ENCODE assay signal across 25 mouse cellular contexts in the genomic region with DNA sequence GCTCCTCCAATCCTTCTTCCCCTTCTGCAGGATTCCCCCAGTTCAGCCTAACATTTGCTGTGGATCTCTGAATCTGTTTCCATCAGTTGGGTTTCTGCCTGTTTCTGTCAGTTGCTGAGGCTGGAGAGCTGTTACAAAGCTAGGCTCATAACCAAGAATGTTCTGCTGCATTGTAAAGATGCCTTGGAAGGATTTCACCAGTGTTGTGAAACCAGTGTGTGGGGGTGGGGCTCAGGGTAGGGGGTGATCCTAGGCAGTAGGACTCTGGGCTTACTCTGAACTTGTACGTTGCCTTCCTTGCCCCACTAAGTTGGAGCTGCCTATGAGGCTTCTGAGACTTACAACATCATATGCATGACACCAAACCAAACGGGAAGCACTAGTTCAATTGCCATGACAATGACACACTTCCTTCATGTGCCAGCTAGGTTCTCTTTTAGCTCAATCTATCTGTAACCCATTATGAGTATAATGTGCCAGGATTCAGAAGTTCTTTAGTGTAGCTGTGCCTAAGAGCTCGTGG.
A peak's percentile ranks its signal among the peaks of the same experiment; 100 is the strongest.
DNase-seq lines count a peak whose midpoint lies in the region; ATAC-seq and TF ChIP-seq lines count a peak whose summit lies in the region.
"Had no signal": no experiment of that assay in that cellular context is flagged by ENCODE, and none has a peak within 500 bp of the region (broad histone marks: within the 10 kb centered on the region; RNA-seq: fewer than 3 reads in every experiment).

No protein-coding gene starts in this region.

- peak; percentile 92 for DNase-seq in heart, adult 11 months
- peak; percentile 45 for DNase-seq in lung, postnatal 0 days (ENCODE audit: low spot score)
- DNase-seq in lung, adult 2 months = no peak
- no peak for DNase-seq in hindbrain, embryonic 14.5 days (ENCODE audit: low spot score)
- no peak for DNase-seq in c-Kit-positive CD71-positive TER-119-positive erythroid progenitor cells, embryonic 14.5 days (ENCODE audit: low spot score)
- DNase-seq: adrenal gland, postnatal 14 days; cerebellum, adult 11-12 months; cerebellum, postnatal 10 days; gastrocnemius, postnatal 25 days; heart, postnatal 10 days; kidney, adult 18-20 months; liver; lung, embryonic 14.5 days; midbrain, embryonic 14.5 days; right cerebral cortex, postnatal 4 days; thymus, adult 18-20 months; thymus, postnatal 36 days had no signal

- H3K4me1 ChIP-seq in heart, embryonic 12.5 days (replicated peaks) = peaks cover 19% of the 10 kb centered on the region
- H3K4me1 ChIP-seq in lung, postnatal 0 days (ENCODE audit: insufficient read depth, low read depth, low read length) = no peaks in the 10 kb centered on the region
- peaks cover 7% of the 10 kb centered on the region for H3K4me1 ChIP-seq in lung, adult 2 months (ENCODE audit: control insufficient read depth, insufficient read depth, low read length)
- H3K4me1 ChIP-seq in hindbrain, embryonic 14.5 days (replicated peaks; ENCODE audit: control insufficient read depth, insufficient read depth, low read length) = no peaks in the 10 kb centered on the region
- H3K4me1 ChIP-seq: embryonic facial prominence, embryonic 12.5 days; limb, embryonic 10.5 days; neural tube, embryonic 12.5 days had no signal

- no peak for TF ChIP-seq CTCF in lung, postnatal 0 days (IDR thresholded peaks at IDR 0.05)
- no peak for TF ChIP-seq CTCF in lung, adult 2 months (IDR thresholded peaks at IDR 0.05; ENCODE audit: insufficient read depth, low read length)

- no peak for TF ChIP-seq POLR2A in lung, adult 2 months (IDR thresholded peaks at IDR 0.05; ENCODE audit: borderline replicate concordance, extremely low read depth, low read depth, low read length)

- no peaks in the 10 kb centered on the region for H3K27me3 ChIP-seq in heart, embryonic 12.5 days (replicated peaks)
- H3K27me3 ChIP-seq in lung, postnatal 0 days (replicated peaks; ENCODE audit: insufficient read depth, low read length) = no peaks in the 10 kb centered on the region
- no peaks in the 10 kb centered on the region for H3K27me3 ChIP-seq in hindbrain, embryonic 14.5 days (ENCODE audit: control insufficient read depth, insufficient read depth, low read length)
- H3K27me3 ChIP-seq: embryonic facial prominence, embryonic 12.5 days; neural tube, embryonic 12.5 days had no signal

- no peak for ATAC-seq in heart, embryonic 12.5 days (ENCODE audit: insufficient number of reproducible peaks, low FRiP score)
- peak; percentile 38 for ATAC-seq in lung, postnatal 0 days
- ATAC-seq in common myeloid progenitor, adult 5-6 weeks (replicated peaks; ENCODE audit: low read depth, poor library complexity, severe bottlenecking) = peak; percentile 52; the same call in 1 of the 2 replicates
- peak; percentile 86 for ATAC-seq in megakaryocyte progenitor cell, adult 5-6 weeks (replicated peaks; ENCODE audit: poor library complexity)
- ATAC-seq in hindbrain, embryonic 14.5 days (ENCODE audit: low FRiP score) = no peak

- no peak overlapping the region for H3K4me3 ChIP-seq in heart, embryonic 12.5 days
- H3K4me3 ChIP-seq in lung, postnatal 0 days (ENCODE audit: low read depth, low read length) = no peak overlapping the region
- H3K4me3 ChIP-seq in lung, adult 2 months (replicated peaks; ENCODE audit: extremely low read depth, low read depth, low read length) = no peak overlapping the region
- no peak overlapping the region for H3K4me3 ChIP-seq in hindbrain, embryonic 14.5 days (replicated peaks; ENCODE audit: low read length)
- H3K4me3 ChIP-seq: embryonic facial prominence, embryonic 12.5 days; hindbrain, embryonic 10.5 days; limb, embryonic 10.5 days; neural tube, embryonic 12.5 days had no signal

- 84% methylated on average over 3 of the region's 3 CpGs for WGBS in heart, embryonic 12.5 days
- WGBS in lung, postnatal 0 days = 75% methylated on average over 3 of the region's 3 CpGs
- 73% methylated on average over 3 of the region's 3 CpGs for WGBS in lung, adult 2 months
- 83% methylated on average over 3 of the region's 3 CpGs for WGBS in hindbrain, embryonic 14.5 days

- H3K27ac ChIP-seq in heart, embryonic 12.5 days (ENCODE audit: poor library complexity, severe bottlenecking) = no peak overlapping the region
- H3K27ac ChIP-seq in lung, postnatal 0 days (ENCODE audit: low read length) = no peak overlapping the region
- no peak overlapping the region for H3K27ac ChIP-seq in hindbrain, embryonic 14.5 days
- H3K27ac ChIP-seq: embryonic facial prominence, embryonic 12.5 days; hindbrain, embryonic 10.5 days; limb, embryonic 10.5 days; neural tube, embryonic 12.5 days had no signal

- peaks cover 19% of the 10 kb centered on the region for H3K36me3 ChIP-seq in heart, embryonic 12.5 days
- H3K36me3 ChIP-seq in lung, postnatal 0 days (ENCODE audit: insufficient read depth, low read length) = 0 out of 2 replicates have a peak, but pooled peaks cover 9% of the 10 kb centered on the region
- H3K36me3 ChIP-seq in hindbrain, embryonic 14.5 days (replicated peaks; ENCODE audit: control insufficient read depth, insufficient read depth) = no peaks in the 10 kb centered on the region
- H3K36me3 ChIP-seq: hindbrain, embryonic 10.5 days; neural tube, embryonic 12.5 days had no signal

- TF ChIP-seq EP300 in lung, postnatal 0 days (IDR thresholded peaks at IDR 0.05) = no peak

- no peak overlapping the region for H3K9ac ChIP-seq in heart, embryonic 12.5 days
- no peak overlapping the region for H3K9ac ChIP-seq in lung, postnatal 0 days (replicated peaks; ENCODE audit: low read depth)
- no peak overlapping the region for H3K9ac ChIP-seq in hindbrain, embryonic 14.5 days
- H3K9ac ChIP-seq: embryonic facial prominence, embryonic 12.5 days; lung, embryonic 14.5 days; neural tube, embryonic 12.5 days had no signal

- no peaks in the 10 kb centered on the region for H3K9me3 ChIP-seq in heart, embryonic 12.5 days (replicated peaks)
- H3K9me3 ChIP-seq in lung, postnatal 0 days (ENCODE audit: low read length) = no peaks in the 10 kb centered on the region
- H3K9me3 ChIP-seq in hindbrain, embryonic 14.5 days (ENCODE audit: control insufficient read depth, low read length) = no peaks in the 10 kb centered on the region
- H3K9me3 ChIP-seq: embryonic facial prominence, embryonic 12.5 days; hindbrain, embryonic 10.5 days; limb, embryonic 10.5 days; neural tube, embryonic 12.5 days had no signal

- H3K4me2 ChIP-seq in heart, embryonic 12.5 days = no peak overlapping the region
- H3K4me2 ChIP-seq in lung, postnatal 0 days (replicated peaks; ENCODE audit: low read depth, low read length) = no peak overlapping the region
- H3K4me2 ChIP-seq in hindbrain, embryonic 14.5 days (replicated peaks) = no peak overlapping the region
- H3K4me2 ChIP-seq: embryonic facial prominence, embryonic 12.5 days; heart, embryonic 11.5 days; lung, embryonic 14.5 days; neural tube, embryonic 12.5 days had no signal

Comparison
In these comparisons a context has a peak if more than half of its experiments do, and no peak if none do; other contexts are left out.
1. DNase-seq: peak in heart, adult 11 months (single experiment) and lung, postnatal 0 days (single experiment); none in lung, adult 2 months (single experiment), hindbrain, embryonic 14.5 days (single experiment) and c-Kit-positive CD71-positive TER-119-positive erythroid progenitor cells, embryonic 14.5 days (single experiment).
2. ATAC-seq: peak in lung, postnatal 0 days (single experiment), common myeloid progenitor, adult 5-6 weeks (single experiment) and megakaryocyte progenitor cell, adult 5-6 weeks (single experiment); none in heart, embryonic 12.5 days (single experiment) and hindbrain, embryonic 14.5 days (single experiment).